Mouse (Mus musculus): Measurements from ENCODE around the gene Tmem29. TPM values are rescaled to one million over a fixed set of nuclear protein-coding genes. Genes with fewer than 3 reads are reported as not detected.

The Tmem29 gene
- polyA plus RNA-seq, 1 experiment from 2014 or later: 74.2 TPM

GRCm38 (mm10) chrX:150459411-150459927 lies 515 bp upstream of the Tmem29 start:
- peak overlapping the region; percentile 44 for H3K4me3 ChIP-seq (replicated peaks; ENCODE audit: low read length)
- no peaks in the 10 kb centered on the region for H3K27me3 ChIP-seq (ENCODE audit: control insufficient read depth, insufficient read depth, low read length)
- 0 out of 2 replicates have a peak, but pooled peaks have one; percentile 1 for ATAC-seq (ENCODE audit: low FRiP score)
- H3K9ac ChIP-seq: peak overlapping the region; percentile 62
- H3K36me3 ChIP-seq (replicated peaks; ENCODE audit: control insufficient read depth, insufficient read depth): no peaks in the 10 kb centered on the region
- H3K4me1 ChIP-seq (replicated peaks; ENCODE audit: control insufficient read depth, insufficient read depth, low read length): 0 out of 2 replicates have a peak, but pooled peaks cover 7% of the 10 kb centered on the region
- H3K27ac ChIP-seq: peak overlapping the region; percentile 64; the same call in 1 of the 2 replicates
- peak overlapping the region; percentile 49 for H3K4me2 ChIP-seq (replicated peaks)
- no peaks in the 10 kb centered on the region for H3K9me3 ChIP-seq (ENCODE audit: control insufficient read depth, low read length)
- no peak for DNase-seq (ENCODE audit: low spot score)
- WGBS: 45% methylated on average over 8 of the region's 8 CpGs

- 29% methylated on average over 3 of the region's 3 CpGs for WGBS
Observed at GRCm38 (mm10) chrX:150458136-150458535, 818 bp downstream of the Tmem29 start.

GRCm38 (mm10) chrX:150440505-150441338 lies 18.2 kb downstream of the Tmem29 start:
- ATAC-seq (ENCODE audit: low FRiP score): peak; percentile 97

More at GRCm38 (mm10) chrX:150458136-150458535, 818 bp downstream of the Tmem29 start:
- Histone ChIP-seq H3K27ac (peak overlapping the region; percentile 86), H3K4me1 (replicated peaks; ENCODE audit: control insufficient read depth, insufficient read depth, low read length) (0 out of 2 replicates have a peak, but pooled peaks cover 7% of the 10 kb centered on the region), H3K4me2 (replicated peaks) (peak overlapping the region; percentile 53), H3K9ac (peak overlapping the region; percentile 62; the same call in 1 of the 2 replicates), H3K9me3 (ENCODE audit: control insufficient read depth, low read length) (no peaks in the 10 kb centered on the region), H3K27me3 (ENCODE audit: control insufficient read depth, insufficient read depth, low read length) (no peaks in the 10 kb centered on the region), H3K4me3 (replicated peaks; ENCODE audit: low read length) (peak overlapping the region; percentile 44), H3K36me3 (replicated peaks; ENCODE audit: control insufficient read depth, insufficient read depth) (no peaks in the 10 kb centered on the region)
- ATAC-seq (ENCODE audit: low FRiP score): no peak; the same call in 1 of the 2 replicates
- DNase-seq (ENCODE audit: low spot score): peak; percentile 28

GRCm38 (mm10) chrX:150436373-150436772 lies 22.6 kb downstream of the Tmem29 start:
- no peak for ATAC-seq (ENCODE audit: low FRiP score)
- H3K36me3 ChIP-seq (replicated peaks; ENCODE audit: control insufficient read depth, insufficient read depth): no peaks in the 10 kb centered on the region
- WGBS: 92% methylated on average over 2 of the region's 2 CpGs
- no peak overlapping the region for H3K4me3 ChIP-seq (replicated peaks; ENCODE audit: low read length)
- H3K27ac ChIP-seq: no peak overlapping the region
- no peak overlapping the region for H3K9ac ChIP-seq
- no peak overlapping the region for H3K4me2 ChIP-seq (replicated peaks)
- H3K27me3 ChIP-seq (ENCODE audit: control insufficient read depth, insufficient read depth, low read length): no peaks in the 10 kb centered on the region
- H3K4me1 ChIP-seq (replicated peaks; ENCODE audit: control insufficient read depth, insufficient read depth, low read length): no peaks in the 10 kb centered on the region
- no peak for DNase-seq (ENCODE audit: low spot score)
- no peaks in the 10 kb centered on the region for H3K9me3 ChIP-seq (ENCODE audit: control insufficient read depth, low read length)

More at GRCm38 (mm10) chrX:150440505-150441338, 18.2 kb downstream of the Tmem29 start:
- Histone ChIP-seq H3K4me2 (replicated peaks) (peak overlapping the region; percentile 54), H3K9me3 (ENCODE audit: control insufficient read depth, low read length) (no peaks in the 10 kb centered on the region), H3K4me3 (replicated peaks; ENCODE audit: low read length) (peak overlapping the region; percentile 41), H3K27ac (peak overlapping the region; percentile 90), H3K36me3 (replicated peaks; ENCODE audit: control insufficient read depth, insufficient read depth) (no peaks in the 10 kb centered on the region), H3K27me3 (ENCODE audit: control insufficient read depth, insufficient read depth, low read length) (no peaks in the 10 kb centered on the region), H3K9ac (peak overlapping the region; percentile 69), H3K4me1 (replicated peaks; ENCODE audit: control insufficient read depth, insufficient read depth, low read length) (no peaks in the 10 kb centered on the region)
- 20% methylated on average over 18 of the region's 18 CpGs for WGBS
- DNase-seq (ENCODE audit: low spot score): peak; percentile 79

- Histone ChIP-seq H3K27ac (no peak overlapping the region), H3K4me2 (replicated peaks) (no peak overlapping the region), H3K4me1 (replicated peaks; ENCODE audit: control insufficient read depth, insufficient read depth, low read length) (no peaks in the 10 kb centered on the region), H3K4me3 (replicated peaks; ENCODE audit: low read length) (no peak overlapping the region), H3K9ac (no peak overlapping the region), H3K36me3 (replicated peaks; ENCODE audit: control insufficient read depth, insufficient read depth) (no peaks in the 10 kb centered on the region), H3K27me3 (ENCODE audit: control insufficient read depth, insufficient read depth, low read length) (no peaks in the 10 kb centered on the region), H3K9me3 (ENCODE audit: control insufficient read depth, low read length) (no peaks in the 10 kb centered on the region)
- ATAC-seq (ENCODE audit: low FRiP score) (no peak), DNase-seq (ENCODE audit: low spot score) (no peak)
- WGBS: 85% methylated on average over 7 of the region's 7 CpGs
Observed at GRCm38 (mm10) chrX:150435367-150435766, 23.6 kb downstream of the Tmem29 start.

- Histone ChIP-seq H3K27ac (no peak overlapping the region), H3K4me3 (replicated peaks; ENCODE audit: low read length) (no peak overlapping the region), H3K9ac (no peak overlapping the region)
Observed at GRCm38 (mm10) chrX:150413505-150413904, 45.4 kb downstream of the Tmem29 start.

More at GRCm38 (mm10) chrX:150413505-150413904, 45.4 kb downstream of the Tmem29 start:
- Histone ChIP-seq H3K36me3 (replicated peaks; ENCODE audit: control insufficient read depth, insufficient read depth) (peaks cover 12% of the 10 kb centered on the region; the same call in 1 of the 2 replicates), H3K4me2 (replicated peaks) (no peak overlapping the region), H3K9me3 (ENCODE audit: control insufficient read depth, low read length) (no peaks in the 10 kb centered on the region), H3K4me1 (replicated peaks; ENCODE audit: control insufficient read depth, insufficient read depth, low read length) (no peaks in the 10 kb centered on the region), H3K27me3 (ENCODE audit: control insufficient read depth, insufficient read depth, low read length) (no peaks in the 10 kb centered on the region)
- WGBS: 94% methylated on average over 4 of the region's 4 CpGs
- DNase-seq (ENCODE audit: low spot score): no peak
- ATAC-seq (ENCODE audit: low FRiP score): no peak

Other genes starting within 250 kb of the Tmem29 start
- gene Alas2, start 88.2 kb upstream of the Tmem29 start, polyA plus RNA-seq (2014; fragmentation: Nextera tagmentation; extraction: Ambion mirVana): 30.6 and 47.6 TPM in 2 replicates
- 4.4 and 5.2 TPM in 2 replicates for gene Pfkfb1, start 129.1 kb upstream of the Tmem29 start, polyA plus RNA-seq (2014; fragmentation: Nextera tagmentation; extraction: Ambion mirVana)
- gene Apex2, start 130.7 kb upstream of the Tmem29 start, polyA plus RNA-seq (2014; fragmentation: Nextera tagmentation; extraction: Ambion mirVana): 16.3 and 16.9 TPM in 2 replicates
- 101 and 110 TPM in 2 replicates for gene Tro, start 198.4 kb upstream of the Tmem29 start, polyA plus RNA-seq (2014; fragmentation: Nextera tagmentation; extraction: Ambion mirVana)

Measured in hindbrain, embryonic 14.5 days (tissue).